Mouse (Mus musculus): ENCODE measurements at regions not wholly inside any gene's neighbourhood (a gene's known extent, or its start where the extent isn't known, plus 50 kb on each side); places are given as distances from the start of the nearest gene placed in this dataset.

DNA sequence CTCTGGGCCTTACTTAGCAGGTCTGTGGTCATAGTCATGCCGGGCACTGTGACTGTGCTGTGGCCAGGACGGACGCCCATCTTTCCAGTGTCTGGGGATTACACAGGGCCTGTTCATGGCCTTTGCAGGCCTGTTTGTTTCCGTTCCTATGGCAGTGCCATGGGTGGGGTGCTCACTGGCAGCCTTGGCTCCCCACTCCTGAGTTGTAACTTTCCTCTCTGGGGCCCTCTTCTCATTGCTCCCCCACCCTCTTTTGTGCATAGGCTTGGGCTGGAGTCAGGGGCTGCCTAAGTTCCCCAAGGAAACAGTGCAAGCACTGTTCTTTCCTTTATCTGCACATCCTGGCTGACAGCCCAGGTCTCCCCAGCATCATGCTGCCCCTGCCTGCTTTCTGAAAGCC lies 72.9 kb upstream of the Rxra start:
- ATAC-seq (ENCODE audit: low FRiP score) (peak; percentile 61; the same call in 1 of the 2 replicates), DNase-seq (ENCODE audit: low spot score) (no peak)
- no peaks in the 10 kb centered on the region for H3K27me3 ChIP-seq (ENCODE audit: control insufficient read depth, insufficient read depth, low read length)
- H3K4me2 ChIP-seq (replicated peaks): no peak overlapping the region
- H3K9me3 ChIP-seq (ENCODE audit: control insufficient read depth, low read length): no peaks in the 10 kb centered on the region
- H3K36me3 ChIP-seq (replicated peaks; ENCODE audit: control insufficient read depth, insufficient read depth): no peaks in the 10 kb centered on the region
- peak overlapping the region; percentile 22; the same call in 1 of the 2 replicates for H3K27ac ChIP-seq
- 68% methylated on average over 4 of the region's 4 CpGs for WGBS
- no peaks in the 10 kb centered on the region for H3K4me1 ChIP-seq (replicated peaks; ENCODE audit: control insufficient read depth, insufficient read depth, low read length)
- no peak overlapping the region for H3K9ac ChIP-seq
- no peak overlapping the region for H3K4me3 ChIP-seq (replicated peaks; ENCODE audit: low read length)

GRCm38 (mm10) chr2:27604588-27604987 lies 71.7 kb upstream of the Rxra start:
- Histone ChIP-seq H3K9me3 (ENCODE audit: control insufficient read depth, low read length) (no peaks in the 10 kb centered on the region), H3K36me3 (replicated peaks; ENCODE audit: control insufficient read depth, insufficient read depth) (no peaks in the 10 kb centered on the region), H3K4me3 (replicated peaks; ENCODE audit: low read length) (no peak overlapping the region), H3K4me1 (replicated peaks; ENCODE audit: control insufficient read depth, insufficient read depth, low read length) (no peaks in the 10 kb centered on the region), H3K9ac (no peak overlapping the region), H3K27me3 (ENCODE audit: control insufficient read depth, insufficient read depth, low read length) (no peaks in the 10 kb centered on the region), H3K4me2 (replicated peaks) (no peak overlapping the region), H3K27ac (no peak overlapping the region)
- WGBS: 60% methylated on average over 3 of the region's 3 CpGs
- no peak for DNase-seq (ENCODE audit: low spot score)
- ATAC-seq (ENCODE audit: low FRiP score): no peak

DNA sequence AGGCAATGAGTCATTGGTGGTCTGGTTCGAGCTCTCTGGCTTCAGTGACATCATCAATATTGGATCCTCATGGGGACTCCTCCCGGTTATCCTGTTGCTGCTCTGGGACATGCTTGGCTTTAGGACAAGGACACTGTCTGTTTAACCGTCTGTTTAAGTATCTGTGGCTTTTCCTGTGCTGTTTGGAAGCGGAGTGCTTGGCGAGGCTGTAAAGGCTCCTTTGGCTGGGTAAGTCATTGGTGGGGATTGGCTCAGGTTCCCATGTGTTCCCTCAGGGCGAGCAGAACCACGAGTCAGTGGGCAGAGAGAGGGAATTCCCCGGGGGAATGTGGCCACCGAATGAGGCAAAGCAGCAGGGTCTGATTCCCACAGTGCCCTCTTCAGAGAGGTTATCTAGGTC lies 69.4 kb upstream of the Rxra start:
- no peak overlapping the region for H3K4me3 ChIP-seq (replicated peaks; ENCODE audit: low read length)
- H3K27ac ChIP-seq: no peak overlapping the region
- ATAC-seq (ENCODE audit: low FRiP score) (no peak), DNase-seq (ENCODE audit: low spot score) (no peak)
- 77% methylated on average over 9 of the region's 9 CpGs for WGBS
- H3K9ac ChIP-seq: no peak overlapping the region
- no peaks in the 10 kb centered on the region for H3K36me3 ChIP-seq (replicated peaks; ENCODE audit: control insufficient read depth, insufficient read depth)
- H3K4me1 ChIP-seq (replicated peaks; ENCODE audit: control insufficient read depth, insufficient read depth, low read length): no peaks in the 10 kb centered on the region
- no peaks in the 10 kb centered on the region for H3K27me3 ChIP-seq (ENCODE audit: control insufficient read depth, insufficient read depth, low read length)
- H3K4me2 ChIP-seq (replicated peaks): no peak overlapping the region
- no peaks in the 10 kb centered on the region for H3K9me3 ChIP-seq (ENCODE audit: control insufficient read depth, low read length)

DNA sequence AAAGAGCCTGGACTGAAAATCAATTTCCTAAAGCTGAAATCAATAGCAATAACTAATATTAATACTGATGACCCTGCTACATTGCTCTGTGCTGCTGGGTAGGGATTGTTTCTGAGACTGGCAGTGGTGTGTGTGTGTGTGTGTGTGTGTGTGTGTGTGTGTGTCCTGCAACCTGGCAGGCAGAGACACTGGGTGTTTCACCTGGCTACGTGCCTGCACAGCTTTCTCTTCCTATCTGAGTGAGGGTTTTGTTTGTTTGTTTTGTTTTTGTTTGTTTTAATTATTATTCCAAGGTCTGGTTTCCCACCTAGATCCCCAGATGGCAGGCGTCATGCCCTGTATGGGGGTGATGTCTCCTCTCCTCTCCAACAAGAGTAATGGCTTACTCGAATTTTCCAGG lies 54.5 kb upstream of the Rxra start:
- no peaks in the 10 kb centered on the region for H3K36me3 ChIP-seq (replicated peaks; ENCODE audit: control insufficient read depth, insufficient read depth)

GRCm38 (mm10) chr2:27624656-27625366 lies 51.4 kb upstream of the Rxra start:
- Histone ChIP-seq H3K36me3 (replicated peaks; ENCODE audit: control insufficient read depth, insufficient read depth) (no peaks in the 10 kb centered on the region), H3K4me2 (replicated peaks) (no peak overlapping the region), H3K9ac (no peak overlapping the region), H3K27ac (no peak overlapping the region), H3K4me1 (replicated peaks; ENCODE audit: control insufficient read depth, insufficient read depth, low read length) (no peaks in the 10 kb centered on the region), H3K4me3 (replicated peaks; ENCODE audit: low read length) (no peak overlapping the region), H3K9me3 (ENCODE audit: control insufficient read depth, low read length) (no peaks in the 10 kb centered on the region), H3K27me3 (ENCODE audit: control insufficient read depth, insufficient read depth, low read length) (no peaks in the 10 kb centered on the region)
- 84% methylated on average over 2 of the region's 2 CpGs for WGBS
- DNase-seq (ENCODE audit: low spot score): no peak
- no peak for ATAC-seq (ENCODE audit: low FRiP score)

More for the DNA sequence above, 54.5 kb upstream of the Rxra start:
- DNase-seq (ENCODE audit: low spot score) (no peak), ATAC-seq (ENCODE audit: low FRiP score) (no peak)
- no peak overlapping the region for H3K4me2 ChIP-seq (replicated peaks)
- no peaks in the 10 kb centered on the region for H3K9me3 ChIP-seq (ENCODE audit: control insufficient read depth, low read length)
- H3K27ac ChIP-seq: no peak overlapping the region
- no peak overlapping the region for H3K4me3 ChIP-seq (replicated peaks; ENCODE audit: low read length)
- no peaks in the 10 kb centered on the region for H3K27me3 ChIP-seq (ENCODE audit: control insufficient read depth, insufficient read depth, low read length)
- 81% methylated on average over 3 of the region's 3 CpGs for WGBS
- H3K9ac ChIP-seq: no peak overlapping the region
- peaks cover 14% of the 10 kb centered on the region; the same call in 1 of the 2 replicates for H3K4me1 ChIP-seq (replicated peaks; ENCODE audit: control insufficient read depth, insufficient read depth, low read length)

All from hindbrain, embryonic 14.5 days (tissue).